Mouse (Mus musculus): ENCODE data around the gene Phf20.
"Not testable (repeated sequence)": the region's sequence is repeated elsewhere in the genome, so short reads cannot be mapped to it uniquely, and the experiment has no call there.

The Phf20 gene

DNA sequence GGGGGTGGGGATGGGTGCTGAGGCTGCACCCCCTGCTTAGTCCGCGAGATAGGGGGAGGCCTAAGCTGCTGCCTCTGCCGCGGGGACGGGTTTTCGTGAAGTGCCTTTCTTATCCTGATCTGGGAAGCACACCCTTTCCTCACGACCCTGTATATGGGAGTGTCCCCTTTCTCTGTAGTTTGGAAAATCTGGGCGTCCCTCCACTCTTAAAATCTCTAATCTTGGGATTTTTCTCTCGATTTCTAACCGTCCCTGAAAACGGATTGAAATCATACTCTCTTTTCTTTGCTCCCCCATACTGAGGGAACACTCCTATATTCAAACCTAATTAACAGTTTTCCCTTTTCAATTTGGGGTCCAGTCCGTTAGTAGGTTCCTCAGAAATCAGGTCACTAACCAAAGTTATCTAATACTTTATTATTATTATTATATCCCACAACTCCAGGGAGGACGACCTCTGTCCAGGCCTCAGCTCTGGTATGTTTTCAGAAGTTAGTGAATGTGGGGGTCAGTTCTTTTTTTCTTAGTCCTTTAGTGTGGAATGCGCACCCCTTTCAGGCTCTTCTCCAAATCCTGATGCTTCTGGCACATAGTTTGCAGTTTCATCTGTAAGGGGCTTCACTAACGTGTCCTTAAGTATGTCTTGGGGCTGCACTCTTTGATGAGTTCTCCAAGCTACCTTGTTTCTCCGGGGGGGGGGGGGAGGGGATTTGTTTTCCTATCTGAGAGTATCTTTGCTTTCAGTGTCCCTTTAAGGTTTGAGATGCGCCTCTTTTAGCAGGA lies 1.1 kb downstream of the Phf20 start:
- DNase-seq (ENCODE audit: low spot score in 2 of 2) = no peak

DNA sequence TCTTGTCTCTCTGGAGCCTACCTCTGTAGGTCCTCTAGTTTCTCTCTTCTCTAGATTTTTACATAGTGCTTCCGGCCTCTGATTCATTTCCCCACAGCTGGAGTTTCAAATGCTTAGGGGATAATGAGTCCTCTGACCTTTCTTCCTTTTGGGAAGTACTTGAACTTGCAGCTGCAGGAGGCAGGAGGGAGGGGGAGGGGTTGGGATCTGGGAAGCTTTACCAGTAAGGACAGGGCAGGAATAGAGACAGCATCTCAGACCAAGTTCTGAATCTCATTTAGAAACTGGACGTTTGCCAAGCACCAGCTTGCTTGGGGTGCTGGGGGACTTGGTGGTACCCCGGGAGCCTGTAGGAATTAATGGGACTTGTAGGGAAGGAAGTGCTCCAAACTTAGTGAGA lies 3.7 kb downstream of the Phf20 start:
- DNase-seq (ENCODE audit: low spot score in 2 of 2) = no peak

DNA sequence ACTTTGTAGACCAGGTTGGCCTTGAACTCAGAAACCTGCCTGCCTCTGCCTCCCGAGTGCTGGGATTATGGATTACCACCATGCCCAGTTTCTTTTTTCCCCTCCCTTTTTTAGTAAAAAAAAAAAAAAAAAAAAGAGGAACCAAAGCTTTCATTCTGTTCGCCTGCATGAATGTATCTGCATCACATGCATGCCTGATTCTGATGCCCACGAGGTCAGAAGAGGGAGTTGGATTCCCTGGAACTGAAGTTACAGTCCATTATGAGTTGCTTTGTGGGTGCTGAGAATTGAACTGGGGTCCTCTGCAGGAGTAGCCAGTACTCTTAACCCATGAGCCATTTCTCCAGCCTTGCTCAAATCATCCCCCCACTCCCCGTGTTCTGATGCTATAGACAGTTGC lies 5.2 kb downstream of the Phf20 start:
- no peak for DNase-seq (ENCODE audit: low spot score in 2 of 2)

DNA sequence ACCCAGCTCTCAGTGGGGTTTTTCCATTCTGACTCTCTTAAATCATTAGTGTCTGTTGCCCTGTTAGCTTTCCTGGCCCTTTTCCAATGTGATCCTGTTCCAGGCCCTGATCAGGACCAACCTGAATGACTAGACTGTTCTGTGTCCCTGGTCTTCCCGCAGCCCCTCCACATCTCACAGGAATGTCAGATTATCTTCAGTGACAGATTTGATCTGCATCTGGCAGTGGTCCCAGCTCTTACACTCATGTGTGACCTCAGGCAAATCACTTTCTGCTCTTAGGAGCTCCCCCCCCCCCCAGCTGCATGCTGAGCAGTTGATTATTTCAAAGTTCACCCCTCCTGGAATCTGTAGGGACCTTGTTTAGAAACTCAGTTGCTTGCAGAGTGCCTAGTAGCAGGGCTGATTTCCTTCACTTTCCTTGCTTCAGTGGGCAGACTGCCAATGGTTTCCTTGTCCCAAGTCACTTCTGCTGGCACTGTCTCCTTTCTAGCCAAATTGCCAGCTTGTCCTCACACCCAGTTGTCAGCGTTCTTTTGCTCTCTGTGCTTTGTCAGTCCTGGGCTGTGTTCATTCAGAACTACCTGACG lies 6.7 kb downstream of the Phf20 start:
- no peak for DNase-seq (ENCODE audit: low spot score in 2 of 2)

DNA sequence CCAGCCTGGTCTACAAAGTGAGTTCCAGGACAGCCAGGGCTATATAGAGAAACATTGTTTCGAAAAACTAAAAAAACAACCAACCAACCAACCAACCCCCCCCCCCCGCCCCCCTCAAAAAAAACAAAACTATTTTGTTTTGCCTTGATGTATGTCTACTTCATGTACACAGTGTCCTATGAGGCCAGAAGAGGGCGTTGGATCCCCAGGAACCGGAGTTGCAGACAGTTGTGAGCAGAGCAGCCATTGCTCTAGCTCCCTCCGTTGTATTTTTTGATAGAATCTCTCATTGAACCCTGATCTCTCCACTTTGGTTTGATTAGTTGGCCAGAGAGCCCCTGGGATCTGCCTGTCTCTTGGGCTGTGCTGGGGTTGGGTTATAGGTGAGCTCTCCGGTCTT lies 7.7 kb downstream of the Phf20 start:
- no peak for DNase-seq (ENCODE audit: low spot score in 2 of 2)

DNA sequence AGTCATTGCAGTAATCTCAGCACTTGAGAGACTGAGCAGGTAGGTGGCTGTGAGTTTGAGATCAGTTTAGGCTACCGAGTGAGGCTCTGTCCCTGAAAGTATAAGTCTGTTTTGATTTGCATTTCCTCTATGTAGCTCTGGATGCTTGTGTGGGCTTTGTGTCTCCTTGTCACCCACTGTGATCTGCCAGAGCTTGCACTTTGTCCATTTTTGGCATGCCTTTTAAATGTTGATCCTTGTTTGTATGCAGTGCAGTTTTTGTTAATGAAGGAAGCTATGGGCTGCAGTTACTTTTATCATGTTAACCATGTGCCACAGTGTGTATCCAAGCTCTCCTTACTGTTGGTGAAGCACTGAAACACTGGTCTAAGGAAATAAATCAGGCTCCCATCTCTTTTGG lies 21.5 kb downstream of the Phf20 start:
- DNase-seq (ENCODE audit: low spot score in 2 of 2) = no peak

GRCm38 (mm10) chr2:156222100-156222499 lies 25.8 kb downstream of the Phf20 start:
- no peak for DNase-seq (ENCODE audit: low spot score in 2 of 2)

DNA sequence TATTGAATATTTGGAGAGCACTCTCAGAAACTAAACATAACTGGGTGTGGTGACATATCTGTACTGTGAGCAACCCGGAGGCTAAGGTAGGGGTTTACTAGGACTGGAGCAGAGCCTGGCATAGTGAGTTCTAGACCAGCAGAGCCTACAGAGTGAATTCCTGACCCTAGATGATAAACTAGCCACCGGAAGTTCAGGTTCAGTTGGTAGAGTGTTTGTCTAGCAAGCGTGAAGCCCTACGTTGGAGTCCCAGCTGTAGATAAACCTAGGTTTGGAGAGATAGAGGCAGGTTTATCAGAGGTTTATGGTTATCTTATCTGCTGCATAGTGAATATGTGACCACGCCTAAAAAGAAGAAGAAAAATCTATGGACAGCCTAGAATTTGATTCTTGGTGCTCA lies 27.8 kb downstream of the Phf20 start:
- DNase-seq (ENCODE audit: low spot score in 2 of 2) = no peak

DNA sequence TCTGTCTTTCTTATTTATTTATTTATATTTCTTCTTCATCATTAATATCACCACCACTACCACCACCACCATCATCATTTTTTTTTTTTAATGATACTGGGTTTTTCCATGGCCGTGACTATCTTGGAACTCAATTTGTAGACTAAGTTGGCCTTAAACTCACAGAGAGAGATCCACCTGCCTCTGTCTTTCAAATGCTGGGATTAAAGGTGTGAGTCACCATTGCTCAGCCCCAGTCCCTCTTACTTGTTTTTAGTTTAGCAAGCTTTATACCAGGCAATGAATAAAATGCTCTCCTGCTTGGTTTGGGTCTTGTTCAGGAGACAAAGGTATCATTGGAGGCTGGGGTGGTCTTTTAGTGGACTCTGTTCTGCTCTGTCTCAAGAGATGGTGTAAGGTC lies 31.4 kb downstream of the Phf20 start:
- DNase-seq (ENCODE audit: low spot score in 2 of 2) = no peak

- no peak for DNase-seq (ENCODE audit: low spot score in 2 of 2)
These were observed 32.9 kb downstream of the Phf20 start for GRCm38 (mm10) chr2:156229171-156229570.

- DNase-seq (ENCODE audit: low spot score in 2 of 2) = no peak
These were observed 35.1 kb downstream of the Phf20 start for GRCm38 (mm10) chr2:156231340-156231739.

DNA sequence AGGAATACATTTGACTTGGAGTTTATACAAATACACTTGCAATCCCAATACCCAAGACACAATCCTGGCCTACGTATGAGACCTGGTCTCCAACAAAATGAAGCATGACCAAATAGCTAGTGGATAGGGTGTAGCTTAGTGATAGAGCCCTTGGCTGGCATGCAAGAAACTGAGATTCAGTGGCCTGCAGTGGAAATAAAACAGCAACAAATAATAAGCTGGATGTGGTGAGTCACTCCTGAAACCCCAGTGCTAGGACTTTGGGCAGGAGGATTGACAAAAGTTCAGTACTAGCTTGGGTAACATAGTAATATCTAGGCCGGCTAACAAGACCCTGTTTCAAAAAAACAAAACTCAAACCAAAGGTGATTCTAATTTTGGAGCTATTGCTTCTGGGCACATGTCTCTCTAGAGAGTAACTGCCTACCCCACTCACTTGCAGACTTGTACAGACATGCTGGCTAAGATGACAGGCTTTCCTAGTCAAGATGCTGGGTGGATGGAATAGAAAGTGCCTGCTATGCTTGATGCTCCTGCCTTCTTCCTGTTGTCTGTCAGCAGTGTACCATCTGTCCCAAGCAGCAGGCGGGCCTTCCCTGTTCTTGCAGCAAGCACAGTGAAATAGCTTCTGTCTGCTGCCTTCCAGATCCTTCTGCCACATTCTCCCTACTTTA lies 37.1 kb downstream of the Phf20 start:
- DNase-seq (ENCODE audit: low spot score in 2 of 2) = no peak

DNA sequence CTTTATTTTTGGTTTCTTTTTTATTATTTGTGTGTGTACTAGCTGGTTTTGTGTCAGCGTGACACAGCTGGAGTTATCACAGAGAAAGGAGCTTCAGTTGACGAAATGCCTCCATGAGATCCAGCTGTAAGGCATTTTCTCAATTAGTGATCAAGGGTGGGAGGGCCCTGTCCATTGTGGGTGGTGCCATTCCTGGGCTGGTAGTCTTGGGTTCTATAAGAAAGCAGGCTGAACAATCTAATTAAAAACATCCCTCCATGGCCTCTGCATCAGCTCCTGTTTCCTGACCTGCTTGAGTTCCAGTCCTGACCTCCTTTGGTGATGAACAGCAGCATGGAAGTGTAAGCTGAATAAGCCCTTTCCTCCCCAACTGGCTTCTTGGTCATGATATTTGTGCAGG lies 37.8 kb downstream of the Phf20 start:
- DNase-seq (ENCODE audit: low spot score in 2 of 2) = not testable (repeated sequence)

- no peak for DNase-seq (ENCODE audit: low spot score in 2 of 2)
These were observed 39.6 kb downstream of the Phf20 start for GRCm38 (mm10) chr2:156235847-156236246.

DNA sequence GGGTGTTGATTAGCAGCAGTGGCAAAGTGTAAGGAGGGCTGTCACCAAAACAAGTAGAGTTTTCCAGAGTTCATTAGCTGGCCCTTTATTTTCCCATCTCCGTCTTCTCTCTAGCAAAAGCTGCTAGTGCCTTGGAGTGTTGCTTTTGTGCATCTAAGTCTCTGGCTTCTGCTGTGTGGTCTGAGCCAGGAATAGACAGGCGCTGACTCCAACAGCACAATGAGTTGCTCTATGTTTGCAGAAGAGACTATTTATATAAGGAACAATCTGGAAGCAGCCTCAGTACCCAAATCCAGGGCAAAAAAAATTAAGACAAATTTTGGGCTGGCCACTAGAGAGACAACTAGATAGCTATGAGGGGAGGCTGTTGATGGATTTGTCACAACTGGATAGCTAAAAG lies 45.4 kb downstream of the Phf20 start:
- no peak for DNase-seq (ENCODE audit: low spot score in 2 of 2)

GRCm38 (mm10) chr2:156243011-156243410 lies 46.7 kb downstream of the Phf20 start:
- DNase-seq (ENCODE audit: low spot score in 2 of 2) = no peak

DNA sequence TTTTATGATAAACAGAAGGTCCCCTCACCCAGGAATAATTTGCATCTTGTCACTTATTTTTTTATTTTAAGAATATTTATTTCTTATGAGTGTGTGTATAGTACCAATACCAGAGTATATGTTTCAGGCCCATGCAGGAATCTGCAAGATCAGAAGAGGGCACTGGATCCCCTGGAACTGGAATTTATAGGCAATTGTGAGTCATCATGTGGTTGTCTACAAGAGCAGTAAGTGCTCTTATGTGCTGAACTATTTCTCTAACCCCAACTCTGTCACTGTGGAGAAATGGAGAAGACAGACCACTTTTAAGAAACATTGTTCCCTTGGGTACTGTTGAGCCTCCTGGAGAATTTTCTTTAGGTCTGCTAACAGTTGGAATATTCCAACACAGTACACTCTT lies 51.3 kb downstream of the Phf20 start:
- no peak for DNase-seq (ENCODE audit: low spot score in 2 of 2)

- no peak for DNase-seq (ENCODE audit: low spot score in 2 of 2)
These were observed 54.5 kb downstream of the Phf20 start for GRCm38 (mm10) chr2:156250761-156251160.

GRCm38 (mm10) chr2:156251291-156251690 lies 55.0 kb downstream of the Phf20 start:
- no peak for DNase-seq (ENCODE audit: low spot score in 2 of 2)

- no peak for DNase-seq (ENCODE audit: low spot score in 2 of 2)
These were observed 60.8 kb downstream of the Phf20 start for GRCm38 (mm10) chr2:156257051-156257450.

GRCm38 (mm10) chr2:156257922-156258761 lies 61.9 kb downstream of the Phf20 start:
- no peak for DNase-seq (ENCODE audit: low spot score in 2 of 2)

DNA sequence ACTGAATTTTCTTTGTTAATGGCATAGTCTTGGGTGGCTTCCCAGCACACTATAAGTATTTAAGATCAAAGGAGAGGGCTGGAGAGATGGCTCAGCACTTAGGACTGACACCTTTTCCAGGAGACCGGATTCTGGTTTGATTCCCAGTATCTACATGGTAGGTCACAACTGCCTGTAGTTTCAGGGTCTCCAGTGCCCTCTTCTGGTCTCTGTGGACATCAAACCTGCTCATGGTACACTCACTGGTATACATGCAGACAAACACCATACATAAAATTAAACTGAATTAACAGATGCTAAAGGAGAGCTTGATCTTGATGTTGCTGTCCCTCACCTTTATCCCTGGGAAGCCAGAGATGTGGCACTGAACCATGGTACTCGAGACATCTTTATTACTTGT lies 64.7 kb downstream of the Phf20 start:
- no peak for DNase-seq (ENCODE audit: low spot score in 2 of 2)
